Mouse (Mus musculus) natural killer cell, adult 2 months (primary cell): ENCODE results near the gene Kif16b.

Experiments used
- DNase-seq, 2 experiments: peaks; one replicate each; pipeline ENCODE4 v3.0.0; 2022; ENCODE audit warnings: low spot score in 2 of 2

The Kif16b gene

DNA sequence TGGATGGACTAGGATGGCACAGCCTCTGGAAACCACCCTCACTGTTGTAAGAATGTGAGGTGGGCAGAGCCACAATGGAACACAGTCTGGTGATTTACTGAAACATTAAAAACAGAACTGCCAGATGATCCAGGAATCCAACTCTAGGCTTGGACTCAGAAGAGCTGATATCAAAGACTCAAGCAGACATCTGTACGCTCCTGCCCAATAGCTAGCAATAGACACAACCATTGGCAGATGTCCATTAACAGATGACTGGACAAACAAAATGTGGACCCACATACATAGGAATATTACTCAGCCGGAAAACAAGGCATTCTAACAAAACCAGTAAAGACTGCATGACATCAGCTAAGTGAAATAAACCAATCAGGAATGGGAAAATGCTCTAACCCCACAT, 167.3 kb downstream of the Kif16b start:
- DNase-seq, result no peak

DNA sequence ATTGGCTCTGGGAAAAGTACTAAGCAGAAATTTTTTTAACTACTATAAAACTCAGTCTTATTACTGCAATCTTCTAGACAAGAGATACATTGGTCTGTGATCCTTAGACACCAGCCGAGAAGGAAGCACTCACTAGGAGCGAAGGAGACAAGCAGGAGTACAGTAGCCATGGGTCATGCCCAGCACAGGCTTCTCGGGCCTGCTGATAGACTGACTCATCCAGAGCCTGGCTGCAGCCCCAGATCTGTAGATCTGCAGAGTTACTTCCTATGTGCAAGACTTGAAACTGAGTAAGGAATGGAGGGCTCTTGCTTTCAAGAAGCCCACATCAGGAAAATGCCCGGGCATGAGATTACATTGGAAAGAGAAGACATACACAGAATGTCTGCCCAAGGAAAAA, 169.0 kb downstream of the Kif16b start:
- DNase-seq, result no peak

DNA sequence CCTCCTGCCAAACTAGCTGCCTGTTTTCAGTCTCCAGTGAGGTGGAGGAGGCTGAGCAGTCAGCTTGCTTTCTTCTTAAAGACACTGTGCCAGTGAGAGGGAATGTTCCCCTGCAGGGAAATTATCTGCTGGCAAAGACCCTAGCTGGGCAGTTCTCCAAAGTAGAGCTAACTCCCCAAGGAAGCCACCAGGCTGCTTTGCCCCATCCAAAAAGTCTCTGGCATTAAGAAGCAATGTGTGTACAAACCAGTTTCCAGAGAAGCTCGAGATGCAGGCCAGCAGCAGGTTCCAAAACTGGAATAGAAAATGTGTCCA, 169.6 kb downstream of the Kif16b start:
- DNase-seq, result no peak

DNA sequence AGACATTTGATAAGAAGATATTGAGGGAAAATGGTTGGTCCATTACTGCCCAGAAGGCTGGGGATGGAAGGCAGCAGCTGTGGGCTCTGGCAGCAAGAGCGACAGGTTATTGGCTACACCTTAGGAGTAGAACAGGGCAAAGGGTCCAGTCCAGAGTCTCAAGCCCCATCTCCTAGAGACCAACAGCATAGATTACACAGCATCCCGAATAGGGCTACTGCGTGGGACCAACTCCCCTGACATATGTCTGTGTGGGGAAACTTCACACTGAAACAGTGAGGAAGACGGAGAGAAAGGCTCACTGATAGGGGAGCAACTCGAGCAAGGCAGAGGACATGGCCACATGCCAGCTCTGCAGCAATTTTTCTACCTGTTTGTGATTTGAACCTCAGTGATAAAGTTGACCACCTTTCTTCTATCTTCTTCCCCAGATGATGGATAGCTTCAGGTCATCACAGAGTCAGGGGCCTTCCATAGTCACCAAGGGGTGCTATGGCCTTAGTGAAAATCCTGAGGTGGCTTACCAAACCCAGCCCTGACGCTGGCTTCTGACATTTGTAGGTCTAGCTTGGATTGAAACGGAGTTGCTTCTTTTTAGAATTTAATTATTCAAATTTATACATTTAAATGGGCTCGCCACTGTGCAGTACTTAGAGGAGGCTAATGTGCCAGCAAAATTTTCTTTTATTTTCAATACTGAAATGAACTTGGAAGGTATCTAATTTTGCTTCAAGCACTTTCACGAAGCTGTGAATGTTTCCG, 170.1 kb downstream of the Kif16b start:
- no peak for DNase-seq

DNA sequence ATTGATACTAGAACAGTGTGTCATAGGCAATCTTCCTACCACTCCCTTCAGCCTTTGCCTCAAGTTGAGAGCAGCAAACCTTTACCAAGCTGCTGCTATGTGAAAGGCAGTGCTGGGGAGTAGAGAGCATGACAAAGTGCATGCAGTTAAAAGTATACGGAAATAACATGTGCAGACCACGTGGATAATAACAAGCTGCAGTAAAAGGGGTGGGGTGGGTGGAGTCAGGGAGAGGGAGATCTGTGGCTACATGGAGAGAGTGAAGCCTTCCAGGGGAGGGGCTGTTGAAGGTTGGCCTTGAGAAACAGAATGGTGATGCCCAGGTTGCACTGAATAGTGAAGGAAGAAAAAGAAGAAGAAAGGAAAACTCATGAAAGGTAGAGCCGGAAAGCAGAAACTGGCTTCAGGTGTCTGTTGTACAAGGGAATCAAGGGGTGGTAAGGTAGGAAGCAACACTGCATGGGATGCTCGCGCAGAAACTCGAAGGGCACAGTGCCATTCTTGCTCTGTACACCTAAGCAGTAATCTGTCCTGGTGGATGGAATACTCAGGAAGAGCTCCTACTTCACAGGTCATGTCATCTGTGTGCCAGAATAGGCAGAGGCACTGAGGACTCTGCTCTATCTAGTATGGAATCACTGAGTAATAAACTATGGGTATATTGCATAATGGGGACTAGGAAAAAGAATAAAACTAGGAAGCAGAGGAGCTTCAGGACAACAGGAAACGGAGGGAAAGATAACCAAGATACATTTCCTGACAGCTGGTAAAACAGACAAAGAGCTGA, 176.9 kb downstream of the Kif16b start:
- DNase-seq, result no peak

DNA sequence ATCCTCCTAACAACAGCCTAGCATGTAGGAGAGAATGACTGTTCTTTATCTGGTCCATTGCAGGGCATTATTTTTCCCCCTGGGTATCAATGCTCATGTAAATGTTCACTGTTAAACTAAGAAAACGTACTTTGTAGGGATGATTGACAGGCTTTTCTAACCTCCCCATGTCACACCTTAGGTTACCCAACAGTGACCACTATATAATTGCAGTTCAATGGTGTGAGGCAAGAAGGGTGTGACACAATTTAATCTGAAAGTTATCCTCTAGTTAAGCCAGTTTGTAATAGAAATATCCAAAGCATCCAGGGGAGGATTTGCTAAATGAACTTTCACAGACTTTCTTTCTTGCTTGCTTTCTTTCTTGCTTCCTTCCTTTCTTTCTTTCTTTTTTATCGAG, 181.2 kb downstream of the Kif16b start:
- no peak for DNase-seq

DNA sequence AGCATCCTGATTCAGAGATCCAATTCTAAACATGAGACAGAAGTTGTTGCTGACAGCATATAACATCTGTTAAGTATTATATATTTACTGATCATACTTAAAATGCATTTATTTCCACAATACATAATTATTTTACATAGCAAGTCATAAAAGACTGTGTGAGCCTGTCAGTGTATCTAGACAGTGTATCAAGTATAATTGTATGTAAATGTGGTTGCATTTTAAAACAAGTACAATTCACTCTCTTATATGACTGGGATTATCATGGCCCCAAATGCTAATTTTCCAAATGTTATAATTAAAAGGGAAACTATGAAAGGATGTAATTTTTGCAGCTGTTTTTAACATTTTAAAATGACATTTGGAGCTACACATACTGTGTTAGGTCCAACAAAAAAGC, 182.3 kb downstream of the Kif16b start:
- no peak for DNase-seq

DNA sequence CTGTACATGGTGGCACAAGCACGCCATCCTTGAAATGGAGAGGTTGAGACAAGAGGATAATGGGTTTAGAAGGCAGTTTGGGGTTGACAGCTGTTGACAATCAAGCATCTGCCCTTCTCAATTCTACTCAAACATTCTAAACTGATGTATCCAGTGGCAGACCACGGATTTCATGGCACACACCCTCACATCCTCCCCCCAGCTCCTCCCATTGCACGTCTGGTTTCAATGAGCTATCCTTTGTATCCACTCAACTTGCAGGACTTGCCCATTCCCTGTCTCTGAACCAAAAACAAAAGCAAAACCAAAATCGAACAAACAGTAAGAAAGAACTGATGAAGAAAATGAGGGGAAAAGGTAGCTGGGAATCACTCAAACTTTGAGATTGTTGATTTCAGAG, 183.7 kb downstream of the Kif16b start:
- no peak for DNase-seq

DNA sequence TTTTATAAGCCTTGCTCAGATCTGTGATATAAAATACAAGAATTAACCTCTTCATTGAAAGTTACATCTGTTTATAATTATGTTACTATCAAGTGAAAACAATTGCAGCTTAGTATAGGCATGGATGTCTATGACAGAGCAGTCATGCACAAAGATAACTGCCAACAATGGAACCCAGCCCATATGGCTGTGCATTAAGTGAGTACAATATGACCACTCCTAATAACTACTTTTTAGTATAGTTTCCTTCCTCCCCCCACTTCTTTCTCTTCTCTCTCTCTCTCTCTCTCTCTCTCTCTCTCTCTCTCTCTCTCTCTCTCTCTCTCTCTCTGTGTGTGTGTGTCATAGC, 185.4 kb downstream of the Kif16b start:
- no peak for DNase-seq

DNA sequence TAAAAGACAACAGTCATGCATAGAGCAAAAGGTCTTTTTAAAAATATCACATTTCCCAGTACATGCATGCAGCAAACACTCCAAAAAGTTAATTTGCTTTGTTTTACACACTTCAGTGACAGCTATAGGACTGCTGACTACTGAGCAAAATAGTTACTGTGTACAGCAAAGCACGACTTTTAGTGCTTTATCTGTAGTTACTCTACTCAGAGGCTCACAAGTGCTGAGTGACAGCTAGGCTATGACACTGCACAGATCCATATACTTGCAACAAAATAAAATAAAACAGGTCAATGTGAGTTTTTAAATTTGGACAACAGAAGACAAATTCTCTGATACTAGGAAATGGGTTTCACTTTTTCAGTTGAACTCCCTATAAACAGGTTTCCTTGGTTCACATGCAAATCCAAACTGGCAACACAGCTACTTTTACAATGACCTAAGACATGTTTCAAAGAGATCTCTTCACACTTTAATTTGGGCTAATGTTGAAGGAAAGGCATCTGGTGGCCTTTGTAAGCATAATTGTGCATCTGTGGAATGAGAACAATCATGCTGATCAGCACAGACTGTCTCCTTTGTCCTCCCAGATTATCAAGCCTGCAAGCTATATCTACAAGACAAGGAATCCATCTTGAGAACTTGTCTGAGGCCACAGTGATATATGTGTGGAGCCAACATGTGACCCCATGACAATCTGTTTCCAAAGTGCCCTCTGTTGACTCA, 186.0 kb downstream of the Kif16b start:
- no peak for DNase-seq

DNA sequence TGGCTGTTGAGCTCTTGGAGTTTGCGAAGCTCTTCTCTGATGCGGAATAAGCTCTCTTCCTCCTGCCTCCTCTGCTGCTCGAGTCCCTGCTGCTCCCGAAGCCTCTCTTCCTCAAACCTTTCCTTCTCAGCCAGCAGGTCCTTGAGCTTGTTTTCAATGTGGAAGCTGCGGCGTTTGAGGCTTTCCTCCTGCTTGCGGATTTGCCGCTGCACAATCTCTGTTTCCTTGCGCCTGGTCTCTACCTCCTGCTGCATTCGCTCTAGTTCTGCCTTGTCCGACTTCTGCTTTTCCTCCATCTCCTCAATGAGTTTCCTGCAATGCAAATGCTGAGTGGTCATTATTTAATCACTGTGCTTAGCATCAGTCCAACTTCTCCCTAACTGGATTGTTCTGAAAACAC, 188.6 kb downstream of the Kif16b start:
- DNase-seq, result no peak

DNA sequence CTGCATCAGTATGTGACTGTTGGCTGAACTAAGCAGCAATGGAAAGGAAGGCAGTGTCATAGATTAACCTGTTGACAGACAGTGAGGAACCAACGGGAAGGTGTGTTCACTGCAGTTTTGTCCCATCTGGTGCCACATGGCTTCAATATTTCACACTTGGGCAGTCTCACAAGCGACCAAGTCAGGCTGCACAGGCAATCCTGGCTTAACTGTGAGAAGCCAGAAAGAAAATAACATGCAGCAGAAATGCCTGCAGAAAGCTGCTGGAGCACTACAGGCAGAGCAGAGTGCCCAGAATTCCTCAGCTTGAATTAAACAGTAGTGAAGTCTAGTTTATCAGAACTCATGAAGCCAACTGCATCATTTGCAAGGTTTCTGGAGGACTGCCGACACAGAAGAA, 192.0 kb downstream of the Kif16b start:
- DNase-seq, result no peak

DNA sequence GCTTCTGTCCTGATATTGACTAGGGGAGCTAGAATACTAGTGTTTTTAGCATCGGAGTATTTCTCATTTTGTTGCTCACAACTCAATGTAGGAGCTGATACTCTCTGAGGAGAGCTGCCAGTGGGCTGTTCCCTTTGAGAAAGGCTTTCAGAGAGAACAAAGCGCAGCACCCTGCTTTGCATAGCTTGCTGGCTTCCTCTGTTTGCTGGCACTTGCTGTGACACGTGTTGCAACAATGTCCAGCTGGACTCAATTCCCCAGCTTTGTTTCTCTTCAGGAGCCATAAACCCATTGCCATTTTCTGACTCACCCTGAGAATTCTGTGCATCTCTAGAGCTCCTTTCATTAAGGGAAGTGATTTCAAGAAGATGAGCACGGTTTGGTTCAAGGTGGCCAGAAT, 200.6 kb downstream of the Kif16b start:
- no peak for DNase-seq

DNA sequence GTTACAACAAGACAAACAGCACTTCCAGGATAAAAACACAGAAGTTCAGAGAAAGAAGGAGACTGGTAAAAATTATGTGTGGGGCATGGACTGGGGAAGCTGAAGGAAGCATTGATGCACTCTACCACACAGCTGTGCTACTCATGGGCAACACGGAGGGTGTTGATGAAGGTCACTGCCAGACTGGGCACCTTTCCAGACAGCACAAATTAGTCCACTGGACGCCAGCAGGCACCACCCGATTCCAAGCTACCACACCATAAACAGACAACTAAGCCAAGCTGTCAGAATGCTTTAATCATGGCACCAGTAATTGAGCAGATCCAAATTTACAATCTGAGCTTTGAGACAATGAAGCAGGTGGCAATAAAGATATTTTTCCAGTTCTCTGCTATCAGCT, 202.7 kb downstream of the Kif16b start:
- no peak for DNase-seq

DNA sequence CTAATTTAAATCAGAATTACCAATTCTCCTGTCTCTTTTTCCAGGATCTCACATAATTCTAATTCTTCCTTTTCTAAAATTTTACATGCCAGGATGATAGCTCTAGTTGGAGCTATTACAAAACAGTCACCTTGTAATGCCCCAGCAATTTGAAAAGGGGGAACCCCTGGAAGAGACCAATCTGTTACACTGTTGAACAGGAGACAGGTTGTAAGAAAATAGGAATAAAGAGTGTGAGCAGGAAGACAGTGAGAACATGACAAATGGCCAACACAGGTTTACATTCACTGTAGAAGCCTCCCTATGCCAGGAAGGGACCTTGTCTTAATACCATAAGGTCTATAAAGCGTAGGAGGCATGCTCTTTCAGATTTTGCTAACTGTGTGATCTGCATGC, 206.4 kb downstream of the Kif16b start:
- DNase-seq, result no peak

DNA sequence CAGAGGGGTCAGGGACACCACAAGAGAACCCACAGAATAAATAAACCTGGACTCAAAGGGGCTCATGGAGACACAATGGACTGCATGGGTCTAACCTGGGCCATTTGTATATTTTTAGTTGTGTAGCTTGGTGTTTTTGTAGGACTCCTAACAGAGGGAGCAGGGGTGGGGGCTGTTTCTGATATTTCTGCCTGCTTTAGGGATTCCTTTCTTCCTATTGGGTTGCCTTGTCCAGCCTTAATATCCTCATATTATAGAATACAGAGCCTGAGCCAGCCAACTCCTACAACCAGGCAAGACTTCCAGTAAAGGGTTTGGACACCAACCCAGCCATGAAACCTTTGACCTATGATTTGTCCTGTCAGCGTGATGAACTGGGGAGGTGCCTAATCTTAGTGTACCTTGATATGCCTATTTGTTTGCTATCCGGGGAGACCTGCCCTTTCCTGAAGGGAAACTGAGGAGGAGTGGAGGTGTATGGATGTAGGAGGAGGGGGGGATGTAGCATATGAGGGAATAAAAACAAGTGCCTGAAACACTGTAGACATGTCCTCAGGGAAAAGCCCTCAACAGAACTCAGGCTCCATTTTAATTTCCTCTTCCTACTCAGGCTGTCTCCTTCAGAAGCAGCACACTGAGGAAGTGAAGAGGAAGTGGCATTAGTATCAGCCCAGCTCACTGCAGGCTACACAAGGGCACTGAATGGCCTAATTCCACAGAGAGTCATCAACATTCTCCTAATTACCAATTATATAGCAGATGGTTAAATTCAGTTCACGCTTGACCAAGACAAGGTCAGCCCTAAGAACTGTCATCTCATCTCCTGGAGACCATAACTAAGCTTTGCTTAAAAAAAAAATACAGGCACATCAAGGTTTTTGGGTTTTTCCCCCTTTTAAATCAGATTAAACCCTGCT, 207.1 kb downstream of the Kif16b start:
- DNase-seq, result no peak

DNA sequence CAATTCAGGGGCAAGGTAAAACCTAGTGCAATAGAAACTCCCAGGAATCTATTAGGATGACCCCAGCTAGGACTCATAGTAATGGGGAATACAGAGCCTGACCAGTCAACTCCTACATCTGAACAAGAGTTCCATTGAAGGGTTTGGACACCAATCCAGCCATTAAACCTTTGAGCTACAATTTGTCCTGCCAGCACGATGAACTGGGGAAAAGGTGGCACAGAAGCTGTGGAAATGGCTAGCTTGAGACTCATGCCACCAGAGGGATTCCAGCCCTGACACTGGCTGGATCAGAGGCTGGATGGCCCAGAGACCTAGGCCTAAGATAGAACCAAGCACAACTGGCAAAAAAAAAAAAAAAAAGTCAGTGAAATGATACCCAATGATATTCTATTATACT, 207.9 kb downstream of the Kif16b start:
- no peak for DNase-seq

DNA sequence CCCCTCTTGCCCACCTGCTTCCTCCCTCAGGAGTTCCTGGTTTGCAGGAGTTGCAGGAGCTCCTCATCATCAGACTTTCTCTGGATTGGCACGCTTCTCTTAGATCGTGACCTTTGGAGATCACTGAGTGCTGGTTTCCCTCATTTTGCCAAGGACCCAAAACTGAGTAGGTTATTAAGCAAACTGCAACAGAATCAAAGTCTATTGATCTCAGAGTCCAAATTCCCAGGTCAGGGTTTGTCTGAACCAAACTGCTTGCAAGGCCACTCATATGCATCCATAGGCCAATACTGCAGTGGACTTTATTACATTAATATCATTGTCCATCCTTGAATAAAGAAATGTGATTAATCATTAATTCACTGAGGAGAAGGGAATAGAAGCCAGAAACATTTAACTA, 211.8 kb downstream of the Kif16b start:
- DNase-seq, result no peak

DNA sequence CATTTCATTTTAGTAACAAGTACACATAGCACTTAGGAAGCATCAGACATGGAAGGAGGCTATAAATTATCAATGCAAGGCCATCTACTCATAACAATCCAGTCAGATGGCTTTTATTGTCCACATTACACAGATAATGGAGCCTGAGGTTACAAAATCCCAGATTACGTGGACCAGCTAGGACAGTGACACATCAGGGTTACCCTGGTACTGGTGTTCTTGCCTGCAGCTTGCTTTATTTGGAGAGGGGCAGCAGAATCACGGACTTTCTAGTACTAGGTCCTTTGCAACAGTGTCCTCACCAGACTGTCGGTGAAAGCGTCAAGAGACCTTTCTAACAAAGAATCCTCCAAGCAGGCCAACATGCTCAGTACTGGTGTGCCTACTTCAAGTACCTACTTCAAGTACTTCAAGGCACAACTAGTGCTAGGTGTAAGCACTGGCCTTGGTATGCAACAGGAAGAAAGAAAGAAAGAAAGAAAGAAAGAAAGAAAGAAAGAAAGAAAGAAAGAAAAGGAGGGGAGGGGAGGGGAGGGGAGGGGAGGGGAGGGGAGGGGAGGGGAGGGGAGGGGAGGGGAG, 213.3 kb downstream of the Kif16b start:
- no peak for DNase-seq

DNA sequence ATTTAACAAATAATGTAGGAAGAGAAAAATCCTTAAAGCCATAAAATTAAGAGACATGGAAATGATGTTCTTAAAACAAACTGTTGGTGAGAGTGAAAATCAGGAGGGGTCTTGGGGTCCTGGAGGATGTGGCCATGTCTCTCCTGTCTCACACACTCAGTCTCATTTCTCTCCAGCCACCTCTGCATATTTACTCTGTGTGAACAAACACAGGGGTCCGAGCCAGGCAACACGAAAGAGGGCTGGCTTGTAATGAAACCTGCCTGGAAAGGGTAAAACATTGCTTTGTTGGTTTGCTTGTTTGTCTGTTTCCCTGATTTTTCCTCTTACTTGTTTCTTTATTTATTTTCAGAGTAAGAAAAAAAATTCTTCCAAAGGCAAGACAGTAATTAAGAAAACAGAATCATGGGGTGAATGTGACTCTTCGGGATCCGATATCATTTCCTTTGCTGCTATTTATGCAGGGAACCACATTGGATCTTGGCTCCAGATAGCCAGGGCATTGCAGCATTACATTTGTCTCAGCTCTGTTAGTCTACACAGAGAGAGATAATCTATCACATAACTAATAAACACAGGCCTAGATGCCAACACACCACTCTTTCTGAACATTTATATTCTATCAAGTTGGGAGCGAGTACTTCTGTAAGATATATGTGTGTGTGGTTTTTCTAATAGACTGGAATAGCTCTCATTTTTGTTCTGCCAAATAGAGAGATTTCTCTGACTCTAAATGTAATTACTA, 218.2 kb downstream of the Kif16b start:
- DNase-seq, result no peak

DNA sequence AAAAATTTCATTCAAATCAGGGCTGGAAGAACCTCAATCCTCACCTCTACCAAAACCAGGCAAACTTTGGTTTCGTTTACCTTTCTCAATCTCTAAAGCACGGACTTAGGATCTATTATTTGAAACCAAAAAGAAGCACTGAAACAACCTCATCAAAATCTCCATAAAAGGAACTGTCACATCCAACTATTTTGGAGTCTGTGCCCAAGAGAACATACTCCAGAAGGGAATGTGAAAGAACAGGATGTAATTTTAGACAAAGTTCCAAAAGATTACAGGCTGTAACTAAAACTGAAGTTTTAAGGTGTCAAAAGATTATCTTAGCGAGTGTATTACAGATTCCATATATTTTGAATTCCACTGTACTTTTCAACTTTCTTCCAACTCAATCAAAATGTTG, 232.9 kb downstream of the Kif16b start:
- no peak for DNase-seq
